Mouse (Mus musculus) heart, adult 2 months (tissue): Measurements from ENCODE around the gene Pdhx. TPM values are rescaled to one million over a fixed set of nuclear protein-coding genes. Genes with fewer than 3 reads are reported as not detected.

Source experiments
- DNase-seq, 2 experiments: peaks; one replicate each; pipeline ENCODE4 v3.0.0; 2021
- H3K27ac ChIP-seq: fragments of 200-600 bp; 2 replicates; pipeline ENCODE4 v1.8.1; 2022
- H3K27me3 ChIP-seq: fragments of 200-500 bp; 2 replicates; pipeline ENCODE4 v1.6.1; 2012; ENCODE audit warnings: mild to moderate bottlenecking, low read length, inconsistent platforms, mixed read lengths; ENCODE audit not compliant: control insufficient read depth, insufficient read depth
- H3K36me3 ChIP-seq: fragments of 200-500 bp; 2 replicates; pipeline ENCODE4 v1.6.1; 2012; ENCODE audit warnings: low read length, inconsistent platforms; ENCODE audit not compliant: control insufficient read depth, insufficient read depth
- H3K4me1 ChIP-seq: fragments of 200-500 bp; 2 replicates; pipeline ENCODE4 v1.6.1; 2011; ENCODE audit warnings: low read length; ENCODE audit not compliant: control insufficient read depth, insufficient read depth
- H3K4me3 ChIP-seq: fragments of 200-600 bp; 2 replicates; pipeline ENCODE4 v1.8.1; 2022
- H3K79me2 ChIP-seq: fragments of 200-500 bp; replicated peaks from 2 replicates; pipeline ENCODE4 v1.6.1; 2012; ENCODE audit warnings: mild to moderate bottlenecking, inconsistent platforms, low read length, moderate library complexity, mixed read lengths; ENCODE audit not compliant: control insufficient read depth, insufficient read depth
- H3K9ac ChIP-seq: fragments of 200-500 bp; 2 replicates; pipeline ENCODE4 v1.6.1; 2012; ENCODE audit warnings: low read depth, mild to moderate bottlenecking, control low read depth, inconsistent platforms, low read length, mixed read lengths
- CTCF ChIP-seq: fragments of 200-600 bp; IDR thresholded peaks from 2 replicates; pipeline ENCODE4 v1.8.1; 2022; ENCODE audit warnings: antibody characterized with exemption, mild to moderate bottlenecking, moderate library complexity
- EP300 ChIP-seq: fragments of 200-500 bp; IDR thresholded peaks from 2 replicates; pipeline ENCODE4 v1.6.1; 2011; ENCODE audit warnings: low read depth, low read length, control low read depth; ENCODE audit not compliant: insufficient read depth
- POLR2A ChIP-seq: fragments of 200-500 bp; IDR thresholded peaks from 2 replicates; pipeline ENCODE4 v1.6.1; 2011; ENCODE audit warnings: mild to moderate bottlenecking, low read depth, low read length, control low read depth; ENCODE audit not compliant: insufficient read depth
- WGBS: fragments of 180-500 bp; shearing (Covaris S2); methylation state at CpG from one replicate; pipeline ENCODE4 v1.1.7; 2018; 5-methylcytosine and 5-hydroxymethylcytosine counted together
- intact Hi-C: fragments of 180-260 bp; cut with DNase I; formaldehyde crosslinking; loops from one replicate; pipeline ENCODE4 v1.15.1; 2025
- polyA plus RNA-seq: library from polyadenylated mRNA; depleted of rRNA; stranded (reverse); fragments of >200 nt; gene quantifications from 2 replicates; pipeline ENCODE4 v1.2.3, GENCODE M21; 2012
- total RNA-seq, 2 experiments: library from RNA; stranded (reverse); gene quantifications; 2 replicates each; pipeline ENCODE4 v1.2.3; 2021

Gene Pdhx
- total and polyA plus RNA-seq, 3 experiments: 102 to 162 (median 147) TPM

GRCm38 (mm10) chr2:102981446-102982314 is 91.6 kb downstream of the Pdhx start:
- no peak overlapping the region for H3K27ac ChIP-seq
- 76% methylated on average over 8 of the region's 8 CpGs for WGBS

GRCm38 (mm10) chr2:102980870-102981269 is 92.4 kb downstream of the Pdhx start:
- TF ChIP-seq EP300 (no peak), POLR2A (no peak), CTCF (no peak)
- intact Hi-C loops: no loop called here
- H3K9ac ChIP-seq: no peak overlapping the region
- H3K36me3 ChIP-seq: no peaks in the 10 kb centered on the region
- H3K4me3 ChIP-seq: no peak overlapping the region
- WGBS: 63% methylated on average over 2 of the region's 2 CpGs
- H3K79me2 ChIP-seq: no peaks in the 10 kb centered on the region
- H3K4me1 ChIP-seq: no peaks in the 10 kb centered on the region; the same call in 1 of the 2 replicates
- H3K27me3 ChIP-seq: no peaks in the 10 kb centered on the region
- no peak for DNase-seq
- no peak overlapping the region for H3K27ac ChIP-seq

More at GRCm38 (mm10) chr2:102981446-102982314, 91.6 kb downstream of the Pdhx start:
- Histone ChIP-seq H3K9ac (no peak overlapping the region), H3K79me2 (no peaks in the 10 kb centered on the region), H3K27me3 (no peaks in the 10 kb centered on the region), H3K36me3 (no peaks in the 10 kb centered on the region), H3K4me1 (no peaks in the 10 kb centered on the region; the same call in 1 of the 2 replicates), H3K4me3 (no peak overlapping the region)
- intact Hi-C loops: no loop called here
- no peak for TF ChIP-seq POLR2A
- TF ChIP-seq EP300: no peak
- TF ChIP-seq CTCF: 0 out of 2 replicates have a peak, but pooled peaks have one; percentile 12
- no peak for DNase-seq

- no peak overlapping the region for H3K4me3 ChIP-seq
- no peaks in the 10 kb centered on the region for H3K36me3 ChIP-seq
- no peak overlapping the region for H3K9ac ChIP-seq
- WGBS: 80% methylated on average over 2 of the region's 2 CpGs
- no peak for DNase-seq
- no peaks in the 10 kb centered on the region; the same call in 1 of the 2 replicates for H3K4me1 ChIP-seq
- H3K27ac ChIP-seq: no peak overlapping the region
- no peak for TF ChIP-seq POLR2A
- TF ChIP-seq EP300: no peak
- no peak for TF ChIP-seq CTCF
- no peaks in the 10 kb centered on the region for H3K79me2 ChIP-seq
- intact Hi-C loops: no loop called here
- no peaks in the 10 kb centered on the region for H3K27me3 ChIP-seq
Measured at GRCm38 (mm10) chr2:102979519-102979918, 93.8 kb downstream of the Pdhx start.

- TF ChIP-seq EP300: no peak
- no peak for TF ChIP-seq CTCF
- no peak for TF ChIP-seq POLR2A
- Histone ChIP-seq H3K4me3 (no peak overlapping the region), H3K79me2 (no peaks in the 10 kb centered on the region), H3K9ac (no peak overlapping the region), H3K27me3 (no peaks in the 10 kb centered on the region), H3K4me1 (no peaks in the 10 kb centered on the region; the same call in 1 of the 2 replicates), H3K27ac (no peak overlapping the region), H3K36me3 (no peaks in the 10 kb centered on the region)
- no peak for DNase-seq
- intact Hi-C loops: no loop called here
Measured at GRCm38 (mm10) chr2:102979112-102979511, 94.2 kb downstream of the Pdhx start.

GRCm38 (mm10) chr2:102975358-102975945 is 97.9 kb downstream of the Pdhx start:
- Histone ChIP-seq H3K4me1 (peaks cover 2% of the 10 kb centered on the region), H3K79me2 (no peaks in the 10 kb centered on the region), H3K4me3 (no peak overlapping the region), H3K9ac (no peak overlapping the region), H3K36me3 (no peaks in the 10 kb centered on the region; the same call in 1 of the 2 replicates), H3K27ac (no peak overlapping the region), H3K27me3 (no peaks in the 10 kb centered on the region)
- WGBS: 73% methylated on average over 5 of the region's 5 CpGs
- intact Hi-C loops: no loop called here
- DNase-seq: no peak
- TF ChIP-seq POLR2A (no peak), CTCF (no peak), EP300 (no peak)

- Histone ChIP-seq H3K4me3 (no peak overlapping the region), H3K4me1 (peaks cover 2% of the 10 kb centered on the region), H3K79me2 (no peaks in the 10 kb centered on the region), H3K27me3 (no peaks in the 10 kb centered on the region), H3K9ac (no peak overlapping the region), H3K27ac (no peak overlapping the region), H3K36me3 (no peaks in the 10 kb centered on the region; the same call in 1 of the 2 replicates)
- 94% methylated on average over 3 of the region's 3 CpGs for WGBS
- no peak for DNase-seq
- intact Hi-C loops: no loop called here
- TF ChIP-seq CTCF: no peak
- TF ChIP-seq EP300: no peak
- no peak for TF ChIP-seq POLR2A
Measured at GRCm38 (mm10) chr2:102973115-102973514, 100.2 kb downstream of the Pdhx start.
